Mouse (Mus musculus) limb, embryonic 12.5 days (tissue): Measurements from ENCODE around the gene Tnp2. TPM values are rescaled to one million over a fixed set of nuclear protein-coding genes. Genes with fewer than 3 reads are reported as not detected.

Experiments
- ATAC-seq: fragments of 200-750 bp; cut with Nextera tagmentation; 2 replicates; pipeline ENCODE4 v1.8.0; 2017; ENCODE audit warnings: low read depth, moderate TSS enrichment; ENCODE audit not compliant: insufficient number of reproducible peaks, insufficient read depth, low FRiP score, low TSS enrichment
- H3K27ac ChIP-seq: fragments of 300-500 bp; sonication (generic); 2 replicates; pipeline ENCODE4 v1.5.1; 2016; ENCODE audit warnings: mild to moderate bottlenecking, moderate library complexity
- H3K27me3 ChIP-seq: fragments of 300-500 bp; sonication (generic); 2 replicates; pipeline ENCODE4 v1.6.1; 2016; ENCODE audit warnings: mild to moderate bottlenecking, moderate library complexity
- H3K36me3 ChIP-seq: fragments of 300-500 bp; sonication (generic); 2 replicates; pipeline ENCODE4 v1.6.1; 2016; ENCODE audit warnings: mild to moderate bottlenecking, moderate library complexity
- H3K4me1 ChIP-seq: fragments of 300-500 bp; sonication (generic); replicated peaks from 2 replicates; pipeline ENCODE4 v1.6.1; 2016
- H3K4me2 ChIP-seq: fragments of 300-500 bp; sonication (generic); 2 replicates; pipeline ENCODE4 v1.6.1; 2016; ENCODE audit warnings: mild to moderate bottlenecking, moderate library complexity
- H3K4me3 ChIP-seq: fragments of 300-500 bp; sonication (generic); replicated peaks from 2 replicates; pipeline ENCODE4 v1.5.1; 2016; ENCODE audit warnings: mild to moderate bottlenecking
- H3K9ac ChIP-seq: fragments of 300-500 bp; sonication (generic); replicated peaks from 2 replicates; pipeline ENCODE4 v1.6.1; 2016; ENCODE audit warnings: mild to moderate bottlenecking, moderate library complexity
- H3K9me3 ChIP-seq: fragments of 300-500 bp; sonication (generic); 2 replicates; pipeline ENCODE4 v1.6.1; 2016; ENCODE audit warnings: mild to moderate bottlenecking, moderate library complexity
- WGBS: fragments of 180-500 bp; shearing (Covaris S2); methylation state at CpG from one replicate; pipeline ENCODE4 v1.1.7; 2016; 5-methylcytosine and 5-hydroxymethylcytosine counted together
- polyA plus RNA-seq: library from polyadenylated mRNA; unstranded; fragments of >200 nt; fragmentation: Nextera tagmentation; extraction: Ambion mirVana; gene quantifications from 2 replicates; pipeline ENCODE4 v1.2.1, GENCODE M21; 2016

Gene Tnp2
- polyA plus RNA-seq, 1 experiment from 2014 or later: not detected

DNA sequence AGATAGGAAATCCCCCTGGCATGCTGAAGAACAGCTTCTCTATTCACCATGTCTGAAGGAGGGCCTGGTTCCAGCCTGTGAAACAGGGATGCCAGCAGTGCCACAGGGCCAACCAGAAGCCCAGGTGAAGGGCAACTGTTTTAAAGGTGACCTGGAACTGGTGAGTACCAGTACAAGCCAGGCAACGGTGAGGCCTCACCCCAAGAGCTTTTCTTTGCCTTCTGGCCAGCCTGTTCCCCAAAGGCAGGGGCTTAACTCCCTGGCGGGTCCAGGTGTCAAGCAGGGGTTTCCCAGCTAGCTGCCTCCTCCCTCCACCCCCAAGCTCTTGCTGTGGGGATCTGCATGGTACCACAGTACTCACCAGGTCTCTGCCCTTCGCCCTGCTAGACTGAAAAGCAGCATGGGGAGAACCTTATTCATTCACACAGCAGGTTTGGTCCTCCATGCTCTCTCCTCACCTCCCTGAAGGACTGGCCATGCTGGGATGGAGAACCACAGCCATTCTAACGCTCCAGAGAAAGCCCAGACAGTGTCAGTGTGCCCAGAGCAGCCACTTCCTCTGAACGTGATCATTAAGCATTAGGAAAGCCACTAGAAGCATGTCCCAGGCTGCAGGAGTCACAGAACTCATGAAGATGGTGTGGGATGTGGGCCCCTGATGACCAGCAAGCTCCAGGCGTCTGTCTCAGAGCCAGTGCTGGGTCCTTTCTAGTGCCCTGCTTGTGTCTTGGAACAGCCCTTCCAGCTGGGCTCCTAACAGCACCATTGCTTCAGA, 5.9 kb downstream of the Tnp2 start:
- no peak for ATAC-seq
- H3K36me3 ChIP-seq: no peaks in the 10 kb centered on the region
- peak overlapping the region; percentile 99 for H3K4me2 ChIP-seq
- 44% methylated on average over 6 of the region's 6 CpGs for WGBS
- H3K9ac ChIP-seq: peak overlapping the region; percentile 31; the same call in 1 of the 2 replicates
- H3K4me1 ChIP-seq: peaks cover 64% of the 10 kb centered on the region
- H3K4me3 ChIP-seq: peak overlapping the region; percentile 67
- H3K27me3 ChIP-seq: 0 out of 2 replicates have a peak, but pooled peaks cover 3% of the 10 kb centered on the region
- H3K27ac ChIP-seq: peak overlapping the region; percentile 77
- H3K9me3 ChIP-seq: no peaks in the 10 kb centered on the region

DNA sequence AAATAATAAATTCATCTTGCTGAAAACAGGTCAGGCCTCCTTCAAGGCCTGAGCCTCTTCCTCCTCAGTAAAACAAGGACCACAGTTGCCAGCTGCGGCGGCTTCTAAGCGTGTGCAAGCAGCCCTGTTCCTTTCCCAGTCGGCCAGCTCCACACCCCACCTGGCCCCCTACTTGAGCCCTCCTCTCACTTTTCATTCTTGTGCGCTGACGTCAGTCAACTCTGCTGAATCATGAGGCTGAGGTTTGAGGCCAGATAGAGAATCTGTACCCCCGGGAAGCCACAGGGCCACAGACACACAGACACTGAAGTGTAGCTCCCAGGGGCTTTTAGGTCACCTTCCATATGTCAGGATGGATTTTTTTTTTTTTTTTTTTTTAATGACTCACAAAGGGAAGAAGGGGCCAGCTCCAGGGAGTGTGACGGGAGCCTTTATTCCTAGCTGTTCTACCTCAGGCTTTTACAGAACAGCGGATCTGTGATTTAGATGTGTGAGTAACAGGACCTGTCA, 6.5 kb downstream of the Tnp2 start:
- H3K4me3 ChIP-seq: peak overlapping the region; percentile 67; the same call in 1 of the 2 replicates
- peak overlapping the region; percentile 77 for H3K27ac ChIP-seq
- H3K9me3 ChIP-seq: no peaks in the 10 kb centered on the region
- H3K9ac ChIP-seq: no peak overlapping the region; the same call in 1 of the 2 replicates
- H3K27me3 ChIP-seq: 0 out of 2 replicates have a peak, but pooled peaks cover 3% of the 10 kb centered on the region
- peak overlapping the region; percentile 99 for H3K4me2 ChIP-seq
- 26% methylated on average over 9 of the region's 9 CpGs for WGBS
- H3K4me1 ChIP-seq: peaks cover 60% of the 10 kb centered on the region
- ATAC-seq: no peak
- H3K36me3 ChIP-seq: no peaks in the 10 kb centered on the region

DNA sequence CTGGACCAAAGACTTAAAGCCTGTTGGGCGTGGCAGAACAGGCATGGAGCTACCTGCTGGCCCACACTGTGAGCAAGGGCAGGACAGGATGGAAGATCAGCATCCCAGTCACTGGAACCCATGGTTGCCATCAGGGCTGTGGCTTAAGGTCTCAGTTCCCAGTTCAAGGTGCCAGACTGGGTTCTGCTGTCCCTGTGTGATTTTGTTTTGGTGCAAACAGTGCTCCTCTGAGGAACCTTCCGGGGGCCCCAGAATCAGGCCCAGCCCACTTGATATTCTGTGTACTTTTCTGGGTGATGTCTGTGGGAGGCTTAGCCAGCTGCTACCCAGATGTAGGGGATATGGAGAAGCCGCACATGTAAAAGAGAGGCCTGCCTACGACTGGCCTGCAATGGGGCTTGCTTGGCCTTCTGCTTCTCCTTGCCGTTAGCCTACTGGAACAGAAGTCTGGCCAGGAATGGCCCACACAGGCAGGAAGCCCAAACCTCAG, 7.8 kb downstream of the Tnp2 start:
- WGBS: 50% methylated on average over 5 of the region's 5 CpGs
- no peak for ATAC-seq
- H3K27ac ChIP-seq: peak overlapping the region; percentile 77
- no peak overlapping the region for H3K9ac ChIP-seq
- no peak overlapping the region for H3K4me3 ChIP-seq
- H3K4me2 ChIP-seq: no peak overlapping the region
- no peaks in the 10 kb centered on the region for H3K9me3 ChIP-seq
- H3K4me1 ChIP-seq: peaks cover 47% of the 10 kb centered on the region
- H3K36me3 ChIP-seq: no peaks in the 10 kb centered on the region
- 0 out of 2 replicates have a peak, but pooled peaks cover 3% of the 10 kb centered on the region for H3K27me3 ChIP-seq

DNA sequence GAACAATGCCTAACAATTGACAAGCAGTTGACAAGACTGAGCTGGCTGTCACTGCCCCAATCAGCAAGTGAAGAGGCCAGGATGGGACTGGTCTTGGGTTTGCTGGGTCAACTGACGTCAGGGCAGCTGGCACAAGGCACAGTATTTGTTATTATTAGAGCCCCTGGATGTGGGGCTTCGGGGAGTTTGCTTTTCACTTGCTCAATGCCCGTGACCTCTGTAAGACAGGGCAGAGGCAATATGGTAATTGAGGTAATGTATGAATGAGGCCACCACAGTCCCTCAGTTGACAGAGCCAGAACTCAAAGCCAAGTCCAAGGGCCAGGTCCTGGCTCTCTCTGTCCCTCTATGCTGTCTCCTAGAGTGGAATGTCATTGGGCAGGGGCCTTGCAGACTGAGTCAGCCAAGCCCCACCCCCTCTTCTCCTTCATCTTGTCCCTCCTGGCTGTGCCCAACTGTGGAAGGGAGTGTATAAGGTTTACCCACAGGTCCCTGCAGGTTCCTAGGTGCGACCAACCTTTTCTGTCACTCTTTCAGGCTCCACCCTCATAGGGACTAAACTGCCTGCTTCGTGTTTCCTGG, 10.8 kb downstream of the Tnp2 start:
- Histone ChIP-seq H3K9ac (no peak overlapping the region), H3K9me3 (no peaks in the 10 kb centered on the region), H3K27ac (no peak overlapping the region), H3K4me1 (peaks cover 27% of the 10 kb centered on the region), H3K4me3 (no peak overlapping the region), H3K36me3 (no peaks in the 10 kb centered on the region), H3K27me3 (no peaks in the 10 kb centered on the region), H3K4me2 (no peak overlapping the region)
- no peak for ATAC-seq
- 74% methylated on average over 5 of the region's 5 CpGs for WGBS

DNA sequence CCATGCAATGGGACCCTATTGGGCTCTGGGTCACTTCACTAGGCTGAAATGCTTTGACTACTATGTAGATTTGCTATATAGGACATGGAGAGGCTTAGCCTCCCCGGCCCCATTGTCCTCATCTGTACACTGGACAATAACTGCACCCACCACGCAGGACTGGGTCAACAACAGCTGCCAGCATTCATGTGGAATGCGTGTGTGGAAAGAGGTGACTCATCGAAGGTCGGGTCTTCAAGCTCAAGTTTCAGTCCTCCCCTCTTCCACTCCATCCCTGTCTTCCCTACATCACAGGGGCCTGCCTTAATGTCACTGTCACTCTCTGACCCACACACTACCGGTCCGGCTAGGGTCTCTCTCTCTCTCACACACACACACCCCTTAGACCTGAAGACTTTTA, 12.1 kb downstream of the Tnp2 start:
- no peak overlapping the region for H3K9ac ChIP-seq
- 69% methylated on average over 7 of the region's 7 CpGs for WGBS
- H3K36me3 ChIP-seq: no peaks in the 10 kb centered on the region
- H3K9me3 ChIP-seq: no peaks in the 10 kb centered on the region
- no peak overlapping the region for H3K27ac ChIP-seq
- no peaks in the 10 kb centered on the region for H3K27me3 ChIP-seq
- no peak for ATAC-seq
- H3K4me2 ChIP-seq: no peak overlapping the region
- H3K4me3 ChIP-seq: no peak overlapping the region
- H3K4me1 ChIP-seq: peaks cover 14% of the 10 kb centered on the region

DNA sequence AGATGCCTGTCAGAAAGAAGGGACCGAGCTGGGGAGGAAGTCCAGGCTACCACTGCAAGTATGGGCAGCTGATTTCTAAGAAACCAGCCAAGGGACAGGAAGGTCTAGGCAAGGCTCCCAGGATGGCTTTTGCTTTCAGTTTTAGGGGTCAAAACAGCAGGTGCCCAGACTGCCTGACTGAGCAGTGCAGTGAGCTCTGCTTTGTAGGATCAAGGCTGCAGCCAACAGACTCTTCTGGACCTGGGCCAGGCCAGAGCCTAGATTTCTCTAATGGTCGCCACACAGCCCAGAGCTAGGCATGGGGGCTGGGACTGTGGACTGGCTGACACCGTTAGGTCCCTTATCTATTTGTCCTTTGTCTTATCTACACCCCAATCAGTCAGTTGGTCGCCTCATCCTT, 13.7 kb downstream of the Tnp2 start:
- no peak overlapping the region for H3K4me2 ChIP-seq
- no peaks in the 10 kb centered on the region for H3K36me3 ChIP-seq
- WGBS: 55% methylated on average over 4 of the region's 4 CpGs
- H3K4me3 ChIP-seq: no peak overlapping the region
- H3K9ac ChIP-seq: no peak overlapping the region
- H3K27me3 ChIP-seq: no peaks in the 10 kb centered on the region
- no peak overlapping the region for H3K27ac ChIP-seq
- H3K4me1 ChIP-seq: peaks cover 7% of the 10 kb centered on the region
- H3K9me3 ChIP-seq: no peaks in the 10 kb centered on the region
- no peak for ATAC-seq

DNA sequence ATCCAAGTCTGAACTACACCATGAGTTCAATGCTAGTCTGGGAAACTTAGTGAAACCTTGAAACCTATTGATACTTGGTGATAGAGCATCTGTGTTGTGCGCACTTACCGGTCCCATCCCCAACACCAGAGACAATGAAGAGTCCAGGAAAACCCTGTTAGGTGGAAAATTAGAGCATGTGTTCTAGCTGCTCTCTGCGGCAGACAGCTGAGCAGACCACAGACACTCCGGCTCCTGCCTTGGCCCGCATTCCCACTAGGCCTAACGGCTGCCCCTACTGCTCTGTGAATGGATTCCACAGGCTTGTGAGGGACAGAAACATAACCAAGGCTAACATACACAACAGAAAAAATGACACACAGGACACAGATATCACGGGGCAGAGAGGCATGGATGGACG, 14.9 kb downstream of the Tnp2 start:
- Histone ChIP-seq H3K27me3 (peaks cover 2% of the 10 kb centered on the region; the same call in 1 of the 2 replicates), H3K4me2 (no peak overlapping the region), H3K4me3 (no peak overlapping the region), H3K36me3 (no peaks in the 10 kb centered on the region), H3K4me1 (peaks cover 11% of the 10 kb centered on the region), H3K9ac (no peak overlapping the region), H3K9me3 (no peaks in the 10 kb centered on the region), H3K27ac (no peak overlapping the region)
- 86% methylated on average over 8 of the region's 8 CpGs for WGBS
- ATAC-seq: no peak

DNA sequence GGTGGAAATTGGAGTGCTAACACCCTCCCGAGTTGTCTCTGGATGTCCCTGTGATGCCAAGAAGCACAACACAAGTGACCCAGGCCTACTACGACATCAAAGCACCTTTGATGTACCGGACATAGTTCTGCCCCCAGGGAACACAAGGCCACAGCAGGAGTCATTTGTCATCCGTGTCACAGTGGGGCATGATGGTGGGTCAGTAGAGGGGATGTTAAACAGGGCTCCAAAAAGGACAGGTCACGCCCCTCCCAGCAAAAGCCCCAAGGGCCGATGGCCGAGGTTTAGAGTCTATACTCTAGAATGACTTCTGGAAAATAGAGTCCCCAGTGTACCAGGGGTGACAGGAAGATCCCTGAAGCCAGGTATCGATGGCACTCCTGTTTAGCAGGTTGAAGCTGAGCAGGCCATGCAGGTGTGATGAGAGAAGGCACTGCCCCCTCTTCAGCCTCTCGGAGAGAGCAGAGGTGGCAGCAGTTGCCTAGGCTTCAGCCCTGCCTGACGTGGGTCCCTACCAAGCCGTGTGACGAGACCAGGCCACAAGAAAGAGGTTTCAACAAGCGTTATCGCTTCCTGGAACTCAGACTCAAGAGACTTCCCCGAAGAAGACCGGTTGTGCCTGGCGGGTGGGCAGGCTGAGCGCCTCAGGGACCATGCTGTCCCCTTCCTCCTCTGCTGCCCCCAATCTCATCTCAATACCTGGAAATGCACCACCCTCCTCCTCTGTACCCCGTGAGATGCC, 16.5 kb downstream of the Tnp2 start:
- H3K4me3 ChIP-seq: no peak overlapping the region
- no peak overlapping the region for H3K4me2 ChIP-seq
- H3K27me3 ChIP-seq: peaks cover 2% of the 10 kb centered on the region; the same call in 1 of the 2 replicates
- no peaks in the 10 kb centered on the region for H3K9me3 ChIP-seq
- no peak overlapping the region for H3K9ac ChIP-seq
- H3K36me3 ChIP-seq: no peaks in the 10 kb centered on the region
- H3K27ac ChIP-seq: no peak overlapping the region
- WGBS: 44% methylated on average over 19 of the region's 19 CpGs
- H3K4me1 ChIP-seq: peaks cover 11% of the 10 kb centered on the region
- no peak for ATAC-seq

DNA sequence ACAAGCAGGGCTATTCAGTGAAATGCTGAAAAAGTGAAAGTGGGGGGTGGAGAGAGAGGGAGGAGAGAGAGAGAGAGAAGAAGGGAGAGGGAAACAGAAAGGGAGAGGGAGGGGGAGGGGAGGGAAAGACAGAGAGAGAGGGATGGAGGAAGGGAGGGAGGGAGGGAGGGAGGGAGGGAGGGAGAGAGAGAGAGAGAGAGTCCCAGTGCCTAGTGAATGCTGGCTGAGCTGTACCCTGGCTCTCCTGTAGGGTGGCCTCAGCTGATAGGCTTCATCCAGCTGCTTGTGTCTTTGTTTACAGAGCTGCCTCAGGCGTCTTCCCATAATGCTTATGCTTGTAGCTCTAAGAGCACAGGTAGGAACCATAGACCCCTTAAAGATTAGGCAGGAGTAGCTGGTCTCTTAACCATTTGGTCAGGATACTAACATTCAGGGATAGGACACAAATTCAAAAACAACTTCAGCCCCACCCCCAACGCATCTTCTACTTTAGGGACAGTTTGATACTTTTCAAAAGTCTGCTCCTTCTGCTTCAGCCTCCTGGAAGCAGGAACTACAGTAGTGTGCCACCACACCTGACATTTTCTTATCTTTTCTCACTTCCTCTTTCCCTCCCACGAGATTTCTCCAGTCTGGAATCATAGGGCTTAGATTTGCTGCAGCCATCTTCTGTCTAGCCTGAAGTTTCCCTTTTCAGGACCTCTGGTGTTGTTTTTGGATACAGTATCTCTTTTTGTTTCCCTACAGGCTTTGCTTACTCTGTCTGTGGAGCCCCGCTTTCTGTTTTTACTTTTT, 17.7 kb downstream of the Tnp2 start:
- no peak for ATAC-seq
- H3K27ac ChIP-seq: no peak overlapping the region
- H3K9ac ChIP-seq: no peak overlapping the region
- H3K9me3 ChIP-seq: no peaks in the 10 kb centered on the region
- H3K4me3 ChIP-seq: no peak overlapping the region
- peaks cover 2% of the 10 kb centered on the region; the same call in 1 of the 2 replicates for H3K27me3 ChIP-seq
- H3K4me1 ChIP-seq: peaks cover 11% of the 10 kb centered on the region
- 48% methylated on average over 4 of the region's 4 CpGs for WGBS
- no peak overlapping the region for H3K4me2 ChIP-seq
- no peaks in the 10 kb centered on the region for H3K36me3 ChIP-seq

DNA sequence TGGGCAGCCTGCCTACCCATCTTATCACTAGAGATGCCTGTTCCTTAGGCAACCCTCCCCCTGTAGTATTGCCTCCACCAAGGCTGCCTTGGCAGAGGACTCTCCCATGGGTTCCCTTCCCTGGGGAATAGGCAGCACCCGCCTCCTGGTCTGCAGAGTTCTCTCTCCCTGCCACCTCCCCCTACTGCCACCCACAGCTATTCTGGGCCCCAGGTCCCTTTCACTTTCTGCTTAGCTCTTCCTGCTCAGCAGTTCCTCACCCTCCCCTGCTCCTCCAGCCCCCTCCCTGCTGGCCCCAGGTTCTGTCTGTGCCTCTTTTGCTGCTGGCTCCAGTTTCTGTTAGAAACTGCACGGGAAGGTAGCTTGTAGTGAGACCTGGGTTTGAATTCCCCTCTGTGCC, 18.8 kb downstream of the Tnp2 start:
- H3K4me1 ChIP-seq: peaks cover 11% of the 10 kb centered on the region
- H3K27me3 ChIP-seq: peaks cover 2% of the 10 kb centered on the region; the same call in 1 of the 2 replicates
- no peak overlapping the region for H3K4me2 ChIP-seq
- H3K9me3 ChIP-seq: no peaks in the 10 kb centered on the region
- no peak overlapping the region for H3K27ac ChIP-seq
- WGBS: 44% methylated on average over 2 of the region's 2 CpGs
- H3K9ac ChIP-seq: no peak overlapping the region
- ATAC-seq: no peak
- no peak overlapping the region for H3K4me3 ChIP-seq
- no peaks in the 10 kb centered on the region for H3K36me3 ChIP-seq
